Mouse (Mus musculus) inflammation-experienced regulatory T-cells (primary cell): ENCODE results near the gene Six6. TPM values are rescaled to one million over a fixed set of nuclear protein-coding genes. Genes with fewer than 3 reads are reported as not detected.

Source experiments
- polyA plus RNA-seq, 2 experiments: library from polyadenylated mRNA; unstranded; fragments of 100-300 nt; shearing (Covaris generic); gene quantifications; one replicate each; pipeline ENCODE4 v1.2.1; 2017

The Six6 gene
- polyA plus RNA-seq: not detected

DNA sequence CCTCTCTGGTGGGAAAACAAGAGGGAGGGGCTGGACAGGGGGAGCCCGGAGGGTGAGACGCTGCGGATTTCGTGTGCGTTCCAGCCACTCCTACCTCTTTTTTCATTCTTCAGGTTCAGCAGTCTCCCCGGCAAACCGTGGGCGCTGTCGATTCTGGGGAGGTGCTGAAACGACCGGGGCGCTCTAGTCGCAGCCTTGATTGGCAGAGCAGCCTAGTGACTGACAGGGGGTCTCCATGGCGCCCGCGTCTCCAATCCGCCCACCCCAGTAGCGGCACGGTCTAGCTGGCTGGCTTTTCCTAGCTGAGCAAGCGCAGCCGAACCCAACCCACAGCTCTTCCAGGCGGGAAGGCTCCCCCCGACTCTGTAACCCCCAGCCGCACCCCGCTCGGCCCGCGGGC lies at the start of gene Six6:
Six6 (plus strand) TSS at position 277 of the 400 bp plus-strand sequence.

DNA sequence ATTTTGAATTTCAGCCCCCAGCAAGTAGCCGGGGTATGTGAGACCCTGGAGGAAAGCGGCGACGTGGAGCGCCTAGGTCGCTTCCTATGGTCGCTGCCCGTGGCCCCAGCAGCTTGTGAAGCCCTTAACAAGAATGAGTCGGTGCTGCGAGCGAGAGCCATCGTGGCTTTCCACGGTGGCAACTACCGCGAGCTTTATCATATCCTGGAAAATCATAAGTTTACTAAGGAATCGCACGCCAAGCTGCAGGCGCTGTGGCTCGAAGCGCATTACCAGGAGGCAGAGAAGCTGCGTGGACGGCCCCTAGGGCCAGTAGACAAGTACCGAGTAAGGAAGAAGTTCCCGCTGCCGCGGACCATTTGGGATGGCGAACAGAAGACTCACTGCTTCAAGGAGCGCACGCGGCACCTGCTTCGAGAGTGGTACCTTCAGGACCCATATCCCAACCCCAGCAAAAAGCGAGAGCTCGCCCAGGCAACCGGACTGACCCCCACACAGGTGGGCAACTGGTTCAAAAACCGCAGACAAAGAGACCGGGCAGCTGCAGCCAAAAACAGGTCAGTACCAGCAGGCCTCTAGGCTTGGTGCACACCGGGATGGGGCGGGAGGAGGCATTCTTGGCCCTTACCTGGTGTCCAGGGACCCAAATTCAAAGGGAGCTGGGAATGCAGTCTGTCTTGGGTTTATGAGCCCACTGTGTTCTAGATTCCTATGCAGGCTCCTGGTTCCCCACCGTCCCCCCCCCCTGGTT lies 554 bp downstream of the Six6 start, which contains the start of gene 4930447C04Rik:
4930447C04Rik (minus strand) TSS at position 704 of the 751 bp plus-strand sequence.

Other genes with a start within 250 kb of the Six6 start
- gene Ppm1a, start 182.4 kb upstream of the Six6 start, polyA plus RNA-seq: 10 to 100 TPM; 63.0 to 72.1 TPM
- 1 to 10 TPM in 1 of 2 experiments, under 1 TPM in 1; 0.43 to 1.8 TPM for gene 4930447C04Rik, start 882 bp downstream of the Six6 start, polyA plus RNA-seq
- under 1 TPM; 0.22 to 0.72 TPM for gene Six1, start 114.0 kb downstream of the Six6 start, polyA plus RNA-seq
- 1 to 10 TPM in 1 of 2 experiments, under 1 TPM in 1; 0.61 to 1.3 TPM for gene Six4, start 173.6 kb downstream of the Six6 start, polyA plus RNA-seq
- 10 to 100 TPM; 29.6 to 30.0 TPM for gene Mnat1, start 183.8 kb downstream of the Six6 start, polyA plus RNA-seq